Mouse (Mus musculus) thymus, adult 2 months (tissue): ENCODE measurements at regions not wholly inside any gene's neighbourhood (a gene's known extent, or its start where the extent isn't known, plus 50 kb on each side); places are given as distances from the start of the nearest gene placed in this dataset.

Experiments
- CTCF ChIP-seq: fragments of 200-500 bp; IDR thresholded peaks from 2 replicates; pipeline ENCODE4 v1.5.1; 2012; ENCODE audit warnings: mild to moderate bottlenecking, control low read depth, low read length, moderate library complexity, borderline replicate concordance; ENCODE audit not compliant: control insufficient read depth, poor library complexity, insufficient read depth; ENCODE audit errors: extremely low read depth
- POLR2A ChIP-seq: fragments of 200-500 bp; IDR thresholded peaks from 2 replicates; pipeline ENCODE4 v1.6.1; 2012; ENCODE audit warnings: mild to moderate bottlenecking, low read length, control low read depth, moderate library complexity; ENCODE audit not compliant: control insufficient read depth, poor library complexity, insufficient read depth; ENCODE audit errors: extremely low read depth

GRCm38 (mm10) chr3:53917960-53918359 lies 54.3 kb upstream of the Ufm1 start:
- TF ChIP-seq POLR2A, result no peak
- TF ChIP-seq CTCF, result no peak
